24 mouse cellular contexts compared by ENCODE assay signal in genomic region chrX:52181401-52181800, GRCm38 (mm10). TPM values are rescaled to one million over a fixed set of nuclear protein-coding genes. Genes with fewer than 3 reads are reported as not detected.
DNase-seq lines count a peak whose midpoint lies in the region; ATAC-seq lines count a peak whose summit lies in the region.
"Had no signal": no experiment of that assay in that cellular context is flagged by ENCODE, and none has a peak within 500 bp of the region (broad histone marks: within the 10 kb centered on the region; RNA-seq: fewer than 3 reads in every experiment).

No protein-coding gene starts in this region.

- intact Hi-C loops in left cerebral cortex, postnatal 14 days (cut with DNase I) = loop anchor here (1.0 to 10.0 kb wide), 2 partner anchors 10 to 123 kb away; no protein-coding TSS in a partner anchor

- DNase-seq in frontal cortex, postnatal 25 days (ENCODE audit: low spot score in 2 of 2) = no peak
- peak; percentile 6 for DNase-seq in layer of hippocampus, adult 11-12 months (ENCODE audit: low spot score)
- DNase-seq in layer of hippocampus, postnatal 25 days (ENCODE audit: extremely low spot score in 1 of 2, low spot score in 1 of 2) = no peak
- DNase-seq in left cerebral cortex, postnatal 14 days (ENCODE audit: low spot score in 2 of 2) = peak; percentile 21 to 52
- no peak for DNase-seq in left cerebral cortex, adult 11 months (ENCODE audit: low spot score)
- DNase-seq in brain, adult 2 months (ENCODE audit: low read depth, low spot score) = peak; percentile 65
- DNase-seq in T-cell, adult 2 months (ENCODE audit: low spot score) = no peak
- DNase-seq: adrenal gland, adult 2 months; adrenal gland, postnatal 14 days; B cell, adult 2 months; cerebellum, adult 11-12 months; cerebellum, adult 8-10 months; cerebellum, postnatal 10 days; cerebellum, postnatal 36 days; embryo, embryonic 11 days; gastrocnemius, postnatal 25 days; heart, adult 18-20 months; heart, postnatal 10 days; heart, postnatal 36 days had no signal

- ATAC-seq in frontal cortex, adult (ENCODE audit: low TSS enrichment) = peak; percentile 93
- ATAC-seq: forebrain, embryonic 16.5 days; hindbrain, embryonic 16.5 days; Patski had no signal

RNA-seq across cellular contexts. Expression of gene Gpc4, which starts 16.3 kb away (rescaled TPM):
- 10 to 100 TPM; 48.3 to 54.1 TPM for total RNA-seq in layer of hippocampus, postnatal 25 days (2021)
- 10 to 100 TPM; 22.4 to 24.1 TPM for total RNA-seq in left cerebral cortex, postnatal 14 days (2021)
- total RNA-seq: CH12.LX had no signal

Comparison
In these comparisons a context has a peak if more than half of its experiments do, and no peak if none do; other contexts are left out.
1. DNase-seq: peak in layer of hippocampus, adult 11-12 months (single experiment), left cerebral cortex, postnatal 14 days (2 of 2) and brain, adult 2 months (single experiment); none in frontal cortex, postnatal 25 days (0 of 2), layer of hippocampus, postnatal 25 days (0 of 2), left cerebral cortex, adult 11 months (single experiment) and T-cell, adult 2 months (single experiment).